Mouse (Mus musculus) MEL (cell line): ENCODE data around the gene Dot1l.

Experiments
- CTCF ChIP-seq, 3 experiments: IDR thresholded peaks in 2 of 3; conservative IDR thresholded peaks in 1 of 3; 2 replicates each; pipeline ENCODE4 v1.5.1; 2011 to 2012; ENCODE audit warnings: low read length in 3 of 3, low read depth in 2 of 3, mild to moderate bottlenecking in 2 of 3, improper control_type of control experiment in 1 of 3, inconsistent platforms in 1 of 3, mixed read lengths in 1 of 3, moderate library complexity in 1 of 3; ENCODE audit not compliant: control insufficient read depth in 1 of 3, insufficient read depth in 1 of 3, poor library complexity in 1 of 3, severe bottlenecking in 1 of 3
- GATA1 ChIP-seq: IDR thresholded peaks from 2 replicates; pipeline ENCODE4 v1.6.1; 2011; ENCODE audit warnings: low read depth, low read length, improper control_type of control experiment
- MAFK ChIP-seq: IDR thresholded peaks from 2 replicates; pipeline ENCODE4 v1.6.1; 2011; ENCODE audit warnings: low read depth, mild to moderate bottlenecking, low read length, improper control_type of control experiment, borderline replicate concordance
- MAX ChIP-seq: IDR thresholded peaks from 2 replicates; pipeline ENCODE4 v1.6.1; 2011; ENCODE audit warnings: low read length, improper control_type of control experiment
- MXI1 ChIP-seq: IDR thresholded peaks from 2 replicates; pipeline ENCODE4 v1.6.1; 2011; ENCODE audit warnings: mild to moderate bottlenecking, low read depth, low read length, improper control_type of control experiment
- MYC ChIP-seq: IDR thresholded peaks from 2 replicates; pipeline ENCODE4 v1.6.1; 2011; ENCODE audit warnings: low read depth, mild to moderate bottlenecking, low read length, improper control_type of control experiment, moderate library complexity
- POLR2A ChIP-seq, 2 experiments: IDR thresholded peaks; 2 replicates each; pipeline ENCODE4 v1.6.1; 2011 to 2012; ENCODE audit warnings: low read length in 2 of 2, mild to moderate bottlenecking in 2 of 2, control low read depth in 1 of 2, improper control_type of control experiment in 1 of 2, low read depth in 1 of 2, moderate library complexity in 1 of 2; ENCODE audit not compliant: control insufficient read depth in 1 of 2, insufficient read depth in 1 of 2, poor library complexity in 1 of 2
- UBTF ChIP-seq: IDR thresholded peaks from 2 replicates; pipeline ENCODE4 v1.6.1; 2012; ENCODE audit warnings: low read depth, mild to moderate bottlenecking, inconsistent platforms, low read length, improper control_type of control experiment, moderate library complexity, borderline replicate concordance; ENCODE audit not compliant: insufficient read depth
- USF1 ChIP-seq: IDR thresholded peaks from 2 replicates; pipeline ENCODE4 v1.6.1; 2014; ENCODE audit warnings: low read depth, mild to moderate bottlenecking, inconsistent platforms, low read length, improper control_type of control experiment, moderate library complexity

DNA sequence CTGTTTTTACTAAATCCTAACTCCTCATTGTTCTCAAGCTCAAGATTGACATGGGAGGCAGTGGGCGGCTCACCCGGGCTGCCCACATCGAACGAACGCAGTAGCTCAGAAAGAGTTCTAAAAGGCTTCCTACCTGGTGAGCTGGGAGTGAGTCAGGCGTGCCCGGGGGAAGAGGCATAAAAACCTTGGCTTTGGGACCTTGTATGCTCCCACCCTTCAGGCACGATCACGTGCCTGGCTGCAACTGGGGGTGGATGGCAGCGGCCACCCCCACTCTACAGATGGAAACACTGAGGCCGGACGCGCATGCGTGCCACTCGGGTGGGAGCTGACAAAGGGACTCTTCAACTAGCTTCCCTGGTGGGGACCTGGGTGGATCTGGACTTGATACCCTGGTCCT, 87.3 kb downstream of the Dot1l start:
- no peak for TF ChIP-seq USF1
- TF ChIP-seq GATA1 = no peak
- TF ChIP-seq CTCF (IDR thresholded peaks at IDR 0.05 in 2 of 3, conservative IDR thresholded peaks at IDR 0.05 in 1 of 3; ENCODE audit: control insufficient read depth in 1 of 3, insufficient read depth in 1 of 3, low read depth in 2 of 3, low read length in 3 of 3, poor library complexity in 1 of 3, severe bottlenecking in 1 of 3) = no peak
- TF ChIP-seq POLR2A (IDR thresholded peaks at IDR 0.05; ENCODE audit: control insufficient read depth in 1 of 2, insufficient read depth in 1 of 2, low read depth in 1 of 2, low read length in 2 of 2, poor library complexity in 1 of 2) = no peak
- no peak for TF ChIP-seq MAX
- no peak for TF ChIP-seq MYC
- no peak for TF ChIP-seq UBTF
- TF ChIP-seq MXI1 = no peak
- TF ChIP-seq MAFK = no peak
